Mouse (Mus musculus) embryonic facial prominence, embryonic 15.5 days (tissue): ENCODE measurements around the gene Gjb3. TPM values are rescaled to one million over a fixed set of nuclear protein-coding genes. Genes with fewer than 3 reads are reported as not detected.

Source experiments
- ATAC-seq: fragments of 200-750 bp; cut with Nextera tagmentation; 2 replicates; pipeline ENCODE4 v1.8.0; 2017; ENCODE audit warnings: low read depth, moderate TSS enrichment; ENCODE audit not compliant: insufficient number of reproducible peaks, low FRiP score, low TSS enrichment
- H3K27ac ChIP-seq: fragments of 300-500 bp; sonication (generic); replicated peaks from 2 replicates; pipeline ENCODE4 v1.5.1; 2015; ENCODE audit warnings: mild to moderate bottlenecking, inconsistent platforms
- H3K27me3 ChIP-seq: fragments of 300-500 bp; sonication (generic); 2 replicates; pipeline ENCODE4 v1.6.1; 2015; ENCODE audit warnings: inconsistent platforms
- H3K36me3 ChIP-seq: fragments of 300-500 bp; sonication (generic); 2 replicates; pipeline ENCODE4 v1.6.1; 2015; ENCODE audit warnings: mild to moderate bottlenecking, inconsistent platforms
- H3K4me1 ChIP-seq: fragments of 300-500 bp; sonication (generic); 2 replicates; pipeline ENCODE4 v1.6.1; 2015; ENCODE audit warnings: inconsistent platforms
- H3K4me2 ChIP-seq: fragments of 300-500 bp; sonication (generic); replicated peaks from 2 replicates; pipeline ENCODE4 v1.6.1; 2015; ENCODE audit warnings: mild to moderate bottlenecking, inconsistent platforms
- H3K4me3 ChIP-seq: fragments of 300-500 bp; sonication (generic); replicated peaks from 2 replicates; pipeline ENCODE4 v1.5.1; 2015; ENCODE audit warnings: mild to moderate bottlenecking, inconsistent platforms
- H3K9ac ChIP-seq: fragments of 300-500 bp; sonication (generic); 2 replicates; pipeline ENCODE4 v1.6.1; 2015; ENCODE audit warnings: inconsistent platforms
- H3K9me3 ChIP-seq: fragments of 300-500 bp; sonication (generic); replicated peaks from 2 replicates; pipeline ENCODE4 v1.6.1; 2016; ENCODE audit warnings: inconsistent platforms
- WGBS: fragments of 180-500 bp; shearing (Covaris S2); methylation state at CpG from one replicate; pipeline ENCODE4 v1.1.7; 2015; 5-methylcytosine and 5-hydroxymethylcytosine counted together
- polyA plus RNA-seq: library from polyadenylated mRNA; unstranded; fragments of >200 nt; fragmentation: Nextera tagmentation; extraction: Ambion mirVana; gene quantifications from 2 replicates; pipeline ENCODE4 v1.2.1, GENCODE M21; 2015

The Gjb3 gene
- 14.3 and 16.0 TPM in 2 replicates for polyA plus RNA-seq

DNA sequence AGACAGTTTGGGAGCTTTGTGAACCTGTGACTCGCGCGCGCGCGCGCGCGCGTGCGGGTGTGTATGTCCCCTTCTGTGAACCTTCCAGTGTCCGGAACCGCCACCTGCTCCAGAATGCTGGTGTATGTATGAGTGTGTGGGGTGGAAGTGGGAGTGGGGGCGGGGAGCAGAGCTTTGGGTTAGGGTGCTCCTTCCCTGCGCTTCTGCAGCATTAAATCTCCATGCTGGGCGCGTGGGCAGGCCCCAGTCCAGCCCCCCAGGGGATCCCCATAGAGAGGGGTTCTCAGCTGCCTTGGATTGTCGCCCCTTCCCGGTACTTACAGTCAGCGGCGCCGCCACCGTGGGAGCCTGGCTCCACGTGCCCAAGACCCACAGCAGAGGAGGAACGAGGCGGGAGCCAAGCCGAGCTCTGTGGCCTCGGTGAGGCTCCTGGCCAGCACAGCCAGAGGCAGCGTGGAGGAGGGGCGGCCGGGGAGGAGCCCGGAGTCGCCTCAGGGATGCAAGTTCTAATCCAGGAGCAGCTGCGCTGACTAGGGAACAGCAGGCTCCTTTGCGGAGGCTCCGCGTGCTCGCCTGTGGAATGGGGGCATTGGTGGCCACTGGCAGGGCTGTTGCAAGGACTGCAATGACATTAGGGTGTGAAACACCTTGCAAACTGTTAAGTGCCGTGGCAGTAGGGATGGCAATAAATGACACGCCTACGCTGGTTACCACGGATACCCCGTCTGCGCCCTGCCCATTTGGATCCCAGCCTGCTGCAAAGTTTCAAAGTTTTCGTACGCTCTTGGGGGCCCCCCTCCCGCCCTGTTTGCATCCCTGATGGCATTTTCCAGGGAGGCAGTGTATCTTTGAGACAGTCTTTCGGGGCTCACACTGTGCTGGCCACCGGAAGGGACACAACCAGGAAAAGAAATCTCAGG, at the start of gene Gjb3:
Gene Gjb3 (minus strand): TSS at position 664 of the 920 bp plus-strand sequence.
- Histone ChIP-seq H3K9ac (no peak within 1 kb of the TSS), H3K4me1 (peaks cover 26% of the 10 kb centered on the region), H3K4me2 (peak within 1 kb of the TSS; percentile 52), H3K36me3 (no peaks in the 10 kb centered on the region), H3K27me3 (peaks cover 53% of the 10 kb centered on the region), H3K4me3 (peak within 1 kb of the TSS; percentile 36), H3K27ac (peak within 1 kb of the TSS; percentile 82), H3K9me3 (no peaks in the 10 kb centered on the region)
- ATAC-seq = no peak
- under 1% methylated on average over 47 of the region's 49 CpGs for WGBS

DNA sequence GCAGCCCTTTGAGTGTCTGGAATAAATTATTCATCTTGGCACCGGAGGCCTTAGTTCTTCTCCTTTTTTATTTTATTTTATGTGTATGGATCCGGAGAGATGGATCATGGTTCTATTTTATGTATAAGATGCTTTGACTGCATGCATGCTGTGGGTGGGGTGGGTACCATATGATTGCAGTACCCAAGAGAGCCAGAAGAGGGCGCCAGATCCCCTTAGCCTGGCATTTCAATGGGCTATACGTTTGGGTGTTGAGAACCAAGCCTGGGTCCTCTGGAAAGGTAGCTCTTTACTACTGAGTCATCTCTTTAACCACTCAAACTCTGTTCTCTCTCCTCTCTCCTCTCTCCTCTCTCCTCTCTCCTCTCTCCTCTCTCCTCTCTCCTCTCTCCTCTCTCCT, 46.7 kb upstream of the Gjb3 start:
- H3K27me3 ChIP-seq = no peaks in the 10 kb centered on the region
- no peaks in the 10 kb centered on the region for H3K4me1 ChIP-seq
- H3K4me2 ChIP-seq = no peak overlapping the region
- ATAC-seq = no peak
- no peaks in the 10 kb centered on the region for H3K36me3 ChIP-seq
- 22% methylated on average over 4 of the region's 4 CpGs for WGBS
- no peak overlapping the region for H3K9ac ChIP-seq
- no peaks in the 10 kb centered on the region for H3K9me3 ChIP-seq
- H3K4me3 ChIP-seq = no peak overlapping the region
- no peak overlapping the region for H3K27ac ChIP-seq

- H3K27ac ChIP-seq = no peak overlapping the region
- H3K4me3 ChIP-seq = no peak overlapping the region
- no peak overlapping the region for H3K4me2 ChIP-seq
- ATAC-seq = 0 out of 2 replicates have a peak, but pooled peaks have one; percentile 39
- no peaks in the 10 kb centered on the region for H3K4me1 ChIP-seq
- H3K9ac ChIP-seq = no peak overlapping the region
- no peaks in the 10 kb centered on the region for H3K36me3 ChIP-seq
- H3K9me3 ChIP-seq = no peaks in the 10 kb centered on the region
- H3K27me3 ChIP-seq = no peaks in the 10 kb centered on the region
- WGBS = 81% methylated on average over 17 of the region's 17 CpGs
Measured at GRCm38 (mm10) chr4:127375541-127376177, 45.0 kb upstream of the Gjb3 start.

GRCm38 (mm10) chr4:127374645-127375044, 44.0 kb upstream of the Gjb3 start:
- no peaks in the 10 kb centered on the region for H3K9me3 ChIP-seq
- 81% methylated on average over 4 of the region's 4 CpGs for WGBS
- no peak overlapping the region for H3K4me3 ChIP-seq
- H3K9ac ChIP-seq = no peak overlapping the region
- H3K27me3 ChIP-seq = no peaks in the 10 kb centered on the region
- no peak overlapping the region for H3K27ac ChIP-seq
- H3K4me1 ChIP-seq = no peaks in the 10 kb centered on the region
- H3K4me2 ChIP-seq = no peak overlapping the region
- H3K36me3 ChIP-seq = no peaks in the 10 kb centered on the region
- ATAC-seq = no peak

DNA sequence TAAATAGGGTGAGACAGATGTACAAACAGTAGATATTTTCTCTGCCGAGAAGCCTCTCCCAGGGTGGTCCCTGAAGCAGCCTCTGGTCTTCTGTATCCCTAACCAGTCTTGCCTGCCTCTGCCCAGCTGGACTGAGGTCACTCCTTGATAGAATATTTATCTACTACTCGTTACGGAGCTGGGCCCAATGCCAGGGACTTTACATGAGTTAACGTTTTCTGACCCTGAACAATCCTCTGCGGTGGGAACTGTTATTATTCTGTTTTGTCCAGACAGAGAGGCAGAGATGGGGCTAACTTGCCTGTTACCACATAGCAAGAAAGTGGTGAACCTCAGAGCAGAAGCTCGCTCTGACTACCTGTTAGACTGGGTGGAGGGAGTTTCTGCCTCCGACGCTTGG, 42.8 kb upstream of the Gjb3 start:
- H3K27me3 ChIP-seq = peaks cover 8% of the 10 kb centered on the region; the same call in 1 of the 2 replicates
- H3K9me3 ChIP-seq = no peaks in the 10 kb centered on the region
- no peak overlapping the region for H3K27ac ChIP-seq
- H3K4me3 ChIP-seq = no peak overlapping the region
- H3K36me3 ChIP-seq = no peaks in the 10 kb centered on the region
- H3K4me2 ChIP-seq = no peak overlapping the region
- WGBS = 67% methylated on average over 8 of the region's 8 CpGs
- no peak overlapping the region for H3K9ac ChIP-seq
- no peak for ATAC-seq
- H3K4me1 ChIP-seq = 0 out of 2 replicates have a peak, but pooled peaks cover 6% of the 10 kb centered on the region

GRCm38 (mm10) chr4:127371546-127371945, 40.9 kb upstream of the Gjb3 start:
- Histone ChIP-seq H3K9ac (no peak overlapping the region), H3K4me2 (no peak overlapping the region), H3K4me3 (no peak overlapping the region), H3K9me3 (no peaks in the 10 kb centered on the region), H3K27me3 (peaks cover 8% of the 10 kb centered on the region; the same call in 1 of the 2 replicates), H3K27ac (no peak overlapping the region), H3K4me1 (0 out of 2 replicates have a peak, but pooled peaks cover 7% of the 10 kb centered on the region), H3K36me3 (no peaks in the 10 kb centered on the region)
- WGBS = 69% methylated on average over 5 of the region's 5 CpGs
- no peak for ATAC-seq

DNA sequence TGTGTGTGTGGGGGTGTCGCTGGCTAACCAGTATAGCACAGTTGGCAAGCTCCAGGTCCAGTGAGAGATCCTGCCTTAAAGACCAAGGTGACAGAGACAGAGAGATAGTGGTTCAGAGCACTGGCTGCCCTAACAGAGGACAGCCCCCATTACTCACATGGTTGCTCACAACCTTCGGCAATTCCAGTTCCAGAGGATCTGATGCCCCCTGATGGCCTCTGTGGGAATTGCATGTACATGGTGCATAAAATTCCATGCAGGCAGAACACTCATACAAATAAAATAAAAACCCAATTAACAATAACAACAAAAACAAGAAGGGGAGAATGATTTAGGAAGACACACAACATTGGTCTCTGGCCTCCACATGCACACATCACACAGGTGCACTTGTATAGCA, 39.8 kb upstream of the Gjb3 start:
- WGBS = 55% methylated on average over 2 of the region's 2 CpGs
- no peak overlapping the region for H3K27ac ChIP-seq
- H3K4me3 ChIP-seq = no peak overlapping the region
- peaks cover 8% of the 10 kb centered on the region; the same call in 1 of the 2 replicates for H3K27me3 ChIP-seq
- H3K9me3 ChIP-seq = no peaks in the 10 kb centered on the region
- no peaks in the 10 kb centered on the region for H3K36me3 ChIP-seq
- no peak overlapping the region for H3K4me2 ChIP-seq
- ATAC-seq = no peak
- H3K9ac ChIP-seq = no peak overlapping the region
- 0 out of 2 replicates have a peak, but pooled peaks cover 7% of the 10 kb centered on the region for H3K4me1 ChIP-seq

DNA sequence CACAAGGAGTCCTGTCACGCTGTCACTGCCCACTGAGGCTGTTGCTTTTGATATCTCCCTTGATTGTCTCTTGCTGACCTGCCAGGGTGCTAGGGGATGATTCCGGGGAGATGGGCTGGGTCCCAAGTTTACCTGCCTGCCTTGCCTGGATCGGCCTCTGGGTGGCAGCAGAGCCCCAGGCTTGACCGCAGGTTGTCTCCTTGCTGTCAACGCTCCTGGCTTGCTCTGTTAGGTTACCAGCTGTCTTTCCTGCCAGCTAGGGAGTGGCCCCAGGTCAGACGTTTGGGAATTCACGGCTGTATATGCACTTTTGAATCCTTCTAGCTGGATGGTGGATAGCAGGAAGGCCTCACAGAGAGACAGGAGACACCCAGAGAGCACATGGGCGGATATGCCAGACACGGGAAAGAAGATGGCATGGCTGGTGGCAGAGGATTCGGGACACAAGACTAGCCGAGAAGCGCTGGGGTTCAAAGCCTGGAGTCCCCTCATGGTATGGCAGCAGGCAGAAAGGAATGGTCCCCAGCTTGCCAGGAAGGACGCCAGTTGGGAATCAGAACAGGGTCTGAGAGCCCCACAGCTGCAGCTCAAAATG, 37.8 kb upstream of the Gjb3 start:
- Histone ChIP-seq H3K4me2 (no peak overlapping the region), H3K36me3 (no peaks in the 10 kb centered on the region), H3K4me1 (0 out of 2 replicates have a peak, but pooled peaks cover 7% of the 10 kb centered on the region), H3K9me3 (no peaks in the 10 kb centered on the region), H3K9ac (no peak overlapping the region), H3K27ac (no peak overlapping the region), H3K27me3 (peaks cover 8% of the 10 kb centered on the region; the same call in 1 of the 2 replicates), H3K4me3 (no peak overlapping the region)
- ATAC-seq = 0 out of 2 replicates have a peak, but pooled peaks have one; percentile 9
- WGBS = 25% methylated on average over 13 of the region's 13 CpGs

DNA sequence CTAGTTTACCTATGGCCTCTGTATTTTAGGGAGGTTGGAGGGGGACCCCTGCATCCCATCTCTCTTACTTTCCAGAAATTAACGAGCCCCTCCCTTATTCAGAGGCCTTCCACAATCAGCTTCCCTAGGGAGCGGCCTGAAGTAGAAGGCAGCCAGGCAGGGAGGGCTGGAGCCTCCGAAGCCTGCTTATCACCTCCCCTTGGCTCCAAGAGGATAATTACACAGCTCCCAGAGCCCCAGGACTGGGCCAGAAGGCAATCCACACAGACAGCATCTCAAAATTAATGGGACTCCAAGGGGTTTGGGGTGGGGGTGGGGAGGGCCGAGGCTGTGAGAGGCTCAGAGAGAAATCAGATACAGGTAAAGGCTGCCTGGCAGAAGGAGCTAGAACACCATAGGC, 35.2 kb upstream of the Gjb3 start:
- no peak overlapping the region for H3K4me2 ChIP-seq
- H3K9ac ChIP-seq = no peak overlapping the region
- peak; percentile 71 for ATAC-seq
- no peaks in the 10 kb centered on the region for H3K9me3 ChIP-seq
- no peaks in the 10 kb centered on the region for H3K36me3 ChIP-seq
- WGBS = 21% methylated on average over 4 of the region's 4 CpGs
- 0 out of 2 replicates have a peak, but pooled peaks cover 7% of the 10 kb centered on the region for H3K4me1 ChIP-seq
- peaks cover 8% of the 10 kb centered on the region; the same call in 1 of the 2 replicates for H3K27me3 ChIP-seq
- no peak overlapping the region for H3K27ac ChIP-seq
- no peak overlapping the region for H3K4me3 ChIP-seq

GRCm38 (mm10) chr4:127365433-127365832, 34.8 kb upstream of the Gjb3 start:
- no peak overlapping the region for H3K27ac ChIP-seq

GRCm38 (mm10) chr4:127364431-127364830, 33.8 kb upstream of the Gjb3 start:
- Histone ChIP-seq H3K4me1 (0 out of 2 replicates have a peak, but pooled peaks cover 7% of the 10 kb centered on the region), H3K9ac (no peak overlapping the region), H3K36me3 (no peaks in the 10 kb centered on the region), H3K4me3 (no peak overlapping the region), H3K27me3 (peaks cover 6% of the 10 kb centered on the region; the same call in 1 of the 2 replicates), H3K9me3 (no peaks in the 10 kb centered on the region), H3K27ac (no peak overlapping the region), H3K4me2 (no peak overlapping the region)
- ATAC-seq = no peak
- WGBS = 52% methylated on average over 6 of the region's 6 CpGs

More at GRCm38 (mm10) chr4:127365433-127365832, 34.8 kb upstream of the Gjb3 start:
- Histone ChIP-seq H3K27me3 (peaks cover 8% of the 10 kb centered on the region; the same call in 1 of the 2 replicates), H3K4me2 (no peak overlapping the region), H3K36me3 (no peaks in the 10 kb centered on the region), H3K4me3 (no peak overlapping the region), H3K9ac (no peak overlapping the region), H3K4me1 (0 out of 2 replicates have a peak, but pooled peaks cover 7% of the 10 kb centered on the region), H3K9me3 (no peaks in the 10 kb centered on the region)
- ATAC-seq = peak; percentile 59; the same call in 1 of the 2 replicates
- 12% methylated on average over 5 of the region's 5 CpGs for WGBS
